Mouse (Mus musculus) neural tube, embryonic 10.5 days (tissue): Measurements from ENCODE around the gene Svbp.

Experiments
- DNase-seq: peaks from one replicate; pipeline ENCODE4 v3.0.0-alpha.2; 2017; ENCODE audit warnings: low spot score; ENCODE audit errors: extremely low spot score

Gene Svbp

DNA sequence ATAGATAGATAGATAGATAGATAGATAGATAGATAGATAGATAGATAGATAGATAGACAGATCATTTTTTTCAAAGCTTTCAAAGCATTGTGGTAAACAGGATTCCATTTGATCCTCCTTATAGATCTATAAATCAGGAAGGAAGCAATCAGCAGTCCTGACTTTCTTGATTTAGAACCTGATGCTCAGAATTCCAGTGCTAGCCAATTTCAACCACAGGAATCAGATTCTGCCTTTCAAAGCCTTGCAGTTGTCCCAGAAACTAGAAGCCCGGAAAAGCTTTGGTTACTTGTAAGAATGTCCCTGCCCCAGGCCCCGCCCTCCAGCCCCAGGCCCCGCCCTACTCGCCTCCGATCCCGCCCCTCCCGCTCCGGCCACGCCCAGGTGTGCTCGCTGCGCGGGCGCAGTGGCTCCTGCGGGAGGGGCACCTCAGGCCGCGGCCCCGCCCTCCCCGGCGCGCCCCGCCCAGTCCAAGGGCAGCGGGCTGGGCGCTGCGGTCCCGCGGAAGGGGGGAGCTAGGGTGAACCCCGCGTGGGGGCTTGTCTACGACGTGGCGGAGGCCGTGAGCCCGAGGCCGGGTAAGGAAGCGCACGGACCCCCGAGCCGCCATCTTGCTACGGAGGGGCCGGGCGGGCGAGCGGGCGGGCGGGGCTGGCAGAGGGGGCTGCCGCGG lies at the start of gene Svbp:
Gene Svbp, plus strand, starts transcription at position 398 of the 673 bp plus-strand sequence.
- peak; percentile 95 for DNase-seq

DNA sequence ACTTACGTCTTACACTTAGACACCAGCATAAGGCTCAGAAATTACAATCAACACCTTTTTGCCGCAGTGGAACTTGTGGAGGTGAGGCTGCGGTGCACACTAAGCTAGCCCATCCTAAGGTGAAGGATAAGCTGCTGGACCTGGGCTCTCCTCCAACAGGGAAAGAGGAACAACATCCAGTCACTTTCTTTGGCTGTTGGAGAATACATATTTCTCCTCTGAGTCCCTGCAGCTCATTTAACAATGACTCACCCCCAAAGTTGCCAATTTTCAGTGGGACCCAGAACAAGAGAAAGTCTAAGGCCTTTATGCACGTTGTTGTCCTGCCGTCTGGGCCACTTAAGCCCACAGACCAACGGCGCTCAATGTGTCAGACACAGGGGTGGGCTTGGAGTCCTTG lies 48.3 kb upstream of the Svbp start:
- DNase-seq: no peak

- no peak for DNase-seq
Measured at GRCm38 (mm10) chr4:119147347-119147746, 47.8 kb upstream of the Svbp start.

DNA sequence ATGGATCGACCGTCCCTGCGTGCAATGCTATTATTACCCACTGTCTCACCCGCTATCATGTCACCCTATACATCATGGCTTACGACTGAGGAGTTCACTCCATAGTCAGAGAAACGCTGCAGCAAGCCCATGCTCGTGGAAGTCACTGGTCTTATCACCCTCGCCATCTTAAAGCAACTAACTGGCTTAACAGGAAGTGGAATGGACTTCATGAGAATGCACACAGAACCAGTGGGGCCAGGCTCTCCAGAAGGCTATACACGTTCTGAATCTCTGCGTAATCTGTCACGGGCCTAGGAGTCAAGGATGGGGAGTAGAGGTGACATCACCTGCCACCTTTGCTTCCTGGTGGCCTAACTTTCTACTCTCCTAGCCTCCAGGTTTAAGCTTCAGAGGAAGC lies 46.4 kb upstream of the Svbp start:
- no peak for DNase-seq

GRCm38 (mm10) chr4:119157186-119157585 lies 37.9 kb upstream of the Svbp start:
- peak; percentile 48 for DNase-seq

DNA sequence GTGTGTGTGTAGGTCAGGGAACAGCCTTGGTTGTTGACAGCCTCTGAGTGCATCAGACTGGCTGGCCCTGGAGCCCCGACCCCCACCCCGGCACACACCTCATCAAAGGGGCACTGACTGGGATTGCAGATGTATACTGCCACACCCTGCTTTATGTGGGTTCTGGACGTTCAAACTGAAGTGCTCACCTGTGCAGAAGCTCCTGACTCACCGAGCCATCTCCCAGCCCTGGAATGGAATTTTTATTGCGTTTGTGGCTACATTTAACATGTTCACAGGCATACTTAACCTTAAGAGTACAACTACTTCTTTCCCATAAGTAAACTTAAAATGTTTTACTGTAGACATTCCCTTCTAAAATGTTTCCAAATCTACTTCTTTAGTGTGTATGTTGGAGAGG lies 37.2 kb upstream of the Svbp start:
- no peak for DNase-seq

- DNase-seq: no peak
Measured at GRCm38 (mm10) chr4:119161358-119161757, 33.7 kb upstream of the Svbp start.

GRCm38 (mm10) chr4:119162990-119163389 lies 32.1 kb upstream of the Svbp start:
- no peak for DNase-seq

DNA sequence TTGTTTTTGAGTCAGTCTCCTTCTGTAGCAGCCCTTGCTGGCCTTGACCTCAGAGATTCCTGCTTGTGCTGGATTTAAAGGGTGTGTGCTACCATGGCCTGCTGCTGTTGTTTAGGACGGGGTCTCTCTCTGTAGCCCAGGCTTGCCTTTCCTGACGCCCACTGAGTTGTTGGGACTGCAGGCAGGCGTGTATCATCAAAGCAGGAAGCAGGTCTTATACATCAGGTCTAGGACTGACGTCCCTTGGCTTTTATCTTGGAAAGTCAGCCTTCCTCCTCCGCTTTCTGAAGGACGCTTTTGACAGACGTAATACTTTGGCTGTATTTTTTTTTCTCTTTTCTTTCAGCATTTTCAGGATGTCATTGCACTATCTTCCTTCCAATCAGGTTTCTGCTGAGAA lies 29.2 kb upstream of the Svbp start:
- no peak for DNase-seq

DNA sequence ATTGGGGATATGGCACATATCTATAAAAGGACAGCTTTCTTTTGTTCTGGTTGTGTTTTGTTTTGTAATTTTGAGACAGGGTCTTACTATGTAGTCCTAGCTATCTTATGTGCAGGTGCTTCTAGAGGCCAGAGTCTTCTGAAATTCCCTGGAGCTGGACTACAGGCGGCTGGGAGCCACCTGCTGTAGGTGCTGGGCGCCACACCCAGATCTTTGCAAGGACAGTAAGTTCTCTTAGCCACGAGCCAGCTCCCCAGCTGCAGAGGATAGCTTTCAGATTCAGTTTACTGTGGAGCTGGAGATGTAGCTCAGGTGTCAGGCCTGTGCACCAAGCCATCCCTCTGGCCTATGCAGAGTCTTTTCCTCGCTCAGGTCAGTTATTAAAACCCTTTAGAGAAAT lies 28.0 kb upstream of the Svbp start:
- no peak for DNase-seq

DNA sequence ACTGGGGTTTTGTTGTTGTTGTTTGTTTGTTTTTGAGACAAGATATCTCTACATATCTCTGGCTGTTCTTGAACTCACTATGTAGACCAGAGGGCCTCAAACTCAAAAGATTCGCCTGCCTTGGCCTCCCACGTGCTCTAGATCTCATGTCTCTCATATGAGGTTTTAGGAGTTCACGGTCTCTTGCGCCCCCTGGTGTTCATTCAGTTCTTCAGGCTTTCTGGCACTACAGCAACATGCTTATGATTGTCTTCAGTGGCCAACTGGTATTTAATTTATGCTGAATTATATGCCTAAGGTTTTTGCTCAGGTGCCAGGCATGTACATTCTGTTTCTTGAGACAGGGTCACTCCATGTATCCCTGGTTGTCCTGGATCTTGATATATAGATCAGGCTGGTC lies 27.4 kb upstream of the Svbp start:
- DNase-seq: peak; percentile 82

DNA sequence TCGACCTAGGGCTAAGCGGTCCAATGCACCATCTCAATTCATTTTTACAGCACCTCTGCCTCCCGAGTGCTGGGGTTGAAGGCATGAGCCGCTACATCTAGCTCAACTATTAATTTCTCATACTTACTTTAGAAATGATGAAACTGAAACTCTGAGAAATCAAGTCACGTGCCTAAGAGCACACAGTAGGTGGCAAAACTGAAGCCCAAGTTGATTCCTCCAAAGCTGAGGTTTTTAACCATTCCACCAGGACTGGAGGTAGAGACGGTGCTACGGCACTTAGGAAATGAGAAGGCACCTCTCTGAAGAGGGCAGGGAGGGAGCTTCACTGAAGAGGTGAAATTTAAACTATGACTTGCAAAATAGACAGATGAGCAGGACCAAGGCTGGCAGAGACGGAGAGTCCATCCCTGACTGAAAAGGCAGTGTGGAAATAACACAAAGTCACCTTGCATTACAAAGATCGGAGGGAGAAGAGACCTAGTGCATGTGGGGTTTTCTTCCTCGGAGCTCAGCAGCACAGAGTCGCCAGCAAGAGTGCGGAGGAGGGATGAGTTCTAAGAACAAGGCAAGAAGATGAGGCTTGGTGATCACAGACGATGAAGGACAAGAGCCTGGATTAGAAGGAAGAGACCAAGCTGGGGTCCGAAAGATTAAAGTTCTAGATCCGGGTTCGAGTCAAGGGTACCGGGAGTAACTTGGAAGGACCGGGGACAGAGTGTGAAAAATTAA lies 22.0 kb upstream of the Svbp start:
- no peak for DNase-seq

GRCm38 (mm10) chr4:119173851-119174453 lies 21.2 kb upstream of the Svbp start, which contains the start of gene Zfp691:
Gene Zfp691 (minus strand): TSS chr4:119174195.
- DNase-seq: peak; percentile 89

- DNase-seq: no peak
Measured at GRCm38 (mm10) chr4:119177702-119178101, 17.4 kb upstream of the Svbp start.

- no peak for DNase-seq
Measured at GRCm38 (mm10) chr4:119178331-119178730, 16.8 kb upstream of the Svbp start.

- no peak for DNase-seq
Measured at GRCm38 (mm10) chr4:119180133-119180707, 14.9 kb upstream of the Svbp start.

GRCm38 (mm10) chr4:119181456-119181855 lies 13.7 kb upstream of the Svbp start:
- DNase-seq: no peak

DNA sequence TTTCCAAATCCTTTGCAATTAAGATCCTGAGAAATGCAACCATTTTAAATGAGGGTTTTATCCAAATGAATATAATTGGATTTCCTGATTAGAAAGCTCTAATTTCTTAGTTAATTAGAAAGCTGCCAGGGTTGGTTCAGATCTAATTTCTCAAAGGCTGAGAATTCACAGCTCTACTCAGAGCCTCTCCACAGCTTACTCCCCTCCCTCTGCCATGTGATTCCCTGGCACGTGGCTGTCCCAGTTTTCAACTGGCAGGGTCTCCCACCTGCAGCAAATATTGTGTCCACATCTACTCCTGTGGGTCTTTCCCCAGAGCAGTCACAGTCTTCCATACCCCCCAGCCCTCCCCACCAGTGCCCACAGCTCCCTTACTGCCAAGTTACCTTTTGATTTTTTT lies 11.6 kb upstream of the Svbp start:
- DNase-seq: no peak

- DNase-seq: no peak
Measured at GRCm38 (mm10) chr4:119185771-119186170, 9.3 kb upstream of the Svbp start.

DNA sequence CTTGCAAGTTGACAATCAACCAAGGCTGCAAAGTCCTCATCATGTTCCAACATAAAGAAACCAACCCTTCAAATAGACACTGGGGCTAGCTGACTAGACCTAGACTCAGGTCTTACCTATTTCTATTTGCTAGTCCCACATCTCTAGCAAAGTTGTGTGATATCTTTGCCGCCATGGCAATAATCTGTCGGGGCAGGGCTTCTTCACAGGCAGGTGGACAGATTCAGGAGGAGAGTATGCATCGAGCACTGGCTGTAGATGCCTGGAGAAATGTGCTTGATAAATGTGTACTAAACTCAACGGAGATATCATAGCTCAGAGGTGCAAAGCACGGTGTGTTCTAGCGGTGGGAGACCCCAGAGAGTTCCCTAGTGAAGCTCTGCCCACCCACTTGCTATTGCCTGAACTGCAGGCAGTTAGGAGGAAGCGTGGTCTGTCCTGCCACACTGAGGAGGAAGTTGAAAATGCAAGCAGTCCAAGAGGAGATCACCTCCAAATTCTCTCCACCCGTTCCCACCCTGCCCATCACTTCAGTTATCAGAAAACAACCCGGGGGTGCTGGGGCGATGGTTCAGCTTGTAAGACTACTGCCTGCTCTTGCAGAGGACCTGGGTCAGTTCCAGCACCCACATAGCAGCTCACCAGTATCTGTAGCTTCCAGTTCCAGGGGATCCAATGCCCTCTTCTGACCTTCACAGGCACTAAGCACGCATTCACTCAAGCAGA lies 6.9 kb upstream of the Svbp start:
- DNase-seq: no peak

DNA sequence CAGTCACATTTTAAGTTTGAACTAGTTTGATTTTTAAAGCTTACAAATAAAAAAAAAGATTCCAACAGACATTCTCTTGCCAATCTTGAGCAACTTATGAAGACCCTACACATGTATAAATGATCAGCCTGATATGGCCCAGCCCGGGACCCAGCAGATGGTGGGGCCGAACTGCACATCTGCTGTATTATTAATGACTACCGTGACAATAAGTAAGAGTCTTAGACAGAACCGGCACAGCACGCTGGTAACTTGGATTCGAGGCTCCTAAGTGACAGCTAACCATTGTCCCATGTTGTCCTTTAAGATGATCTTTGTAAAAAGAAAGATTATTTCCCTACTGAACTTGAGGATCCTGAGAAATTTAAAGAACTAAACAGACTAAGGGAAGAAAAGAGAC lies 5.7 kb upstream of the Svbp start:
- no peak for DNase-seq

DNA sequence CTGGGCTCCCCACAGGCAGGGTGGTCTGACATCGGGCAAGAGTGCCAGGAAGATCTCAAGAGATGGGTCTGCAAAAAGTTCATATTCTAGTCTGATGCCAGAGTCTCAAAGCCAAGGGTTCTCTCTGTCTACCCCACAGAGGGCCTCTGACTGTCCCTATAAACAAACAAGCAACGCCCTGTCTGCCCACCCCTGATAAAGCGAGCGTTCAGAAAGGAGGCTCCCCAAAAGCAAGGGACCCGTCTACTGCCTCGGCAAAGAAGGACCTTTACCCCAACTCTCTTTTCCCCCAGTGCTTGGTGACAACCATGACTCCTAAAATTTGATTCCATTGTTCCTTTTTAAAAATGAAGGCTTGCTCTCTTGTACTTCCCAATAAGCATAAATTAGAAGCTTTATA lies 5.2 kb upstream of the Svbp start, which contains the start of gene Ermap:
Gene Ermap, minus strand, starts transcription at position 148 of the 400 bp plus-strand sequence.
- DNase-seq: no peak
